Comparison of ENCODE assay signal across 12 mouse cellular contexts in genomic region chr15:80115256-80115655, GRCm38 (mm10). TPM values are rescaled to one million over a fixed set of nuclear protein-coding genes. Genes with fewer than 3 reads are reported as not detected.
A peak's percentile ranks its signal among the peaks of the same experiment; 100 is the strongest.
DNase-seq lines count a peak whose midpoint lies in the region; ATAC-seq lines count a peak whose summit lies in the region.
"Had no signal": no experiment of that assay in that cellular context is flagged by ENCODE, and none has a peak within 500 bp of the region (broad histone marks: within the 10 kb centered on the region; RNA-seq: fewer than 3 reads in every experiment).

No protein-coding gene starts in this region.

- peak overlapping the region; percentile 23 for H3K4me3 ChIP-seq in forebrain, embryonic 10.5 days
- no peak overlapping the region for H3K4me3 ChIP-seq in forebrain, embryonic 14.5 days (ENCODE audit: low read depth, low read length)
- H3K4me3 ChIP-seq in midbrain, embryonic 10.5 days = peak overlapping the region; percentile 36; the same call in 1 of the 2 replicates
- no peak overlapping the region for H3K4me3 ChIP-seq in midbrain, embryonic 16.5 days (ENCODE audit: low read depth, low read length)
- H3K4me3 ChIP-seq in limb, embryonic 10.5 days = peak overlapping the region; percentile 16; the same call in 1 of the 2 replicates

- no peaks in the 10 kb centered on the region for H3K27me3 ChIP-seq in forebrain, embryonic 10.5 days (ENCODE audit: poor library complexity, severe bottlenecking)
- no peaks in the 10 kb centered on the region for H3K27me3 ChIP-seq in forebrain, embryonic 14.5 days (replicated peaks; ENCODE audit: control insufficient read depth, insufficient read depth, low read length)
- H3K27me3 ChIP-seq in midbrain, embryonic 10.5 days (ENCODE audit: low read depth, poor library complexity, severe bottlenecking) = no peaks in the 10 kb centered on the region
- H3K27me3 ChIP-seq in midbrain, embryonic 16.5 days (ENCODE audit: control insufficient read depth, insufficient read depth, low read depth, low read length) = no peaks in the 10 kb centered on the region
- no peaks in the 10 kb centered on the region for H3K27me3 ChIP-seq in limb, embryonic 10.5 days (ENCODE audit: low read depth, poor library complexity, severe bottlenecking)

- no peak for ATAC-seq in forebrain, embryonic 14.5 days
- no peak for ATAC-seq in midbrain, embryonic 16.5 days
- no peak for ATAC-seq in erythroid progenitor cell, adult 5-6 weeks (replicated peaks; ENCODE audit: low FRiP score, poor library complexity, severe bottlenecking)

- H3K27ac ChIP-seq in forebrain, embryonic 10.5 days = peak overlapping the region; percentile 56
- no peak overlapping the region for H3K27ac ChIP-seq in forebrain, embryonic 14.5 days (ENCODE audit: low read depth, low read length)
- peak overlapping the region; percentile 49; the same call in 1 of the 2 replicates for H3K27ac ChIP-seq in midbrain, embryonic 10.5 days (replicated peaks)
- H3K27ac ChIP-seq in midbrain, embryonic 16.5 days (ENCODE audit: low read length) = no peak overlapping the region
- H3K27ac ChIP-seq in limb, embryonic 10.5 days = peak overlapping the region; percentile 5; the same call in 1 of the 2 replicates

- 70% methylated on average over 5 of the region's 5 CpGs for WGBS in forebrain, embryonic 10.5 days
- 66% methylated on average over 5 of the region's 5 CpGs for WGBS in forebrain, embryonic 14.5 days
- WGBS in midbrain, embryonic 10.5 days = 67% methylated on average over 5 of the region's 5 CpGs
- WGBS in midbrain, embryonic 16.5 days = 63% methylated on average over 5 of the region's 5 CpGs
- WGBS in limb, embryonic 10.5 days = 57% methylated on average over 5 of the region's 5 CpGs

- peaks cover 5% of the 10 kb centered on the region; the same call in 1 of the 2 replicates for H3K36me3 ChIP-seq in forebrain, embryonic 10.5 days (replicated peaks)
- peaks cover 12% of the 10 kb centered on the region for H3K36me3 ChIP-seq in forebrain, embryonic 14.5 days (ENCODE audit: control insufficient read depth, insufficient read depth, low read length)
- H3K36me3 ChIP-seq in midbrain, embryonic 10.5 days = peaks cover 3% of the 10 kb centered on the region; the same call in 1 of the 2 replicates
- peaks cover 26% of the 10 kb centered on the region for H3K36me3 ChIP-seq in midbrain, embryonic 16.5 days (ENCODE audit: control insufficient read depth, insufficient read depth, low read length)
- no peaks in the 10 kb centered on the region for H3K36me3 ChIP-seq in limb, embryonic 10.5 days

- peaks cover 4% of the 10 kb centered on the region; the same call in 1 of the 2 replicates for H3K9me3 ChIP-seq in forebrain, embryonic 10.5 days
- no peaks in the 10 kb centered on the region for H3K9me3 ChIP-seq in forebrain, embryonic 14.5 days (replicated peaks; ENCODE audit: control insufficient read depth, low read length)
- no peaks in the 10 kb centered on the region for H3K9me3 ChIP-seq in midbrain, embryonic 10.5 days (replicated peaks)
- no peaks in the 10 kb centered on the region for H3K9me3 ChIP-seq in midbrain, embryonic 16.5 days (replicated peaks; ENCODE audit: control insufficient read depth, low read length, poor library complexity, severe bottlenecking)
- no peaks in the 10 kb centered on the region for H3K9me3 ChIP-seq in limb, embryonic 10.5 days (replicated peaks)

- peaks cover 18% of the 10 kb centered on the region for H3K4me1 ChIP-seq in forebrain, embryonic 10.5 days
- no peaks in the 10 kb centered on the region for H3K4me1 ChIP-seq in forebrain, embryonic 14.5 days (ENCODE audit: control insufficient read depth, insufficient read depth, low read length)
- peaks cover 18% of the 10 kb centered on the region for H3K4me1 ChIP-seq in midbrain, embryonic 10.5 days
- no peaks in the 10 kb centered on the region for H3K4me1 ChIP-seq in midbrain, embryonic 16.5 days (ENCODE audit: control insufficient read depth, insufficient read depth, low read length)
- peaks cover 14% of the 10 kb centered on the region for H3K4me1 ChIP-seq in limb, embryonic 10.5 days

- H3K4me2 ChIP-seq in forebrain, embryonic 14.5 days (ENCODE audit: low read length) = no peak overlapping the region
- no peak overlapping the region for H3K4me2 ChIP-seq in midbrain, embryonic 16.5 days (ENCODE audit: low read length)

- no peak overlapping the region for H3K9ac ChIP-seq in forebrain, embryonic 14.5 days (ENCODE audit: low read length)
- H3K9ac ChIP-seq in midbrain, embryonic 16.5 days (ENCODE audit: low read depth, low read length) = no peak overlapping the region

- no peak for DNase-seq in forebrain, embryonic 10.5 days (ENCODE audit: extremely low spot score, low spot score)
- DNase-seq in forebrain, embryonic 14.5 days (ENCODE audit: low spot score) = no peak
- no peak for DNase-seq in midbrain, embryonic 10.5 days (ENCODE audit: low spot score)
- DNase-seq in limb, embryonic 10.5 days (ENCODE audit: low spot score) = no peak
- peak; percentile 47 for DNase-seq in testis, postnatal 10 days (ENCODE audit: low spot score)
- DNase-seq in spleen, postnatal 4 days (ENCODE audit: low spot score in 2 of 2) = no peak
- DNase-seq: B cell, adult 2 months; heart, adult 11 months; kidney, adult 2 months; lung, postnatal 14 days had no signal

RNA-seq across cellular contexts. Expression of gene Tab1, which starts 17.7 kb away (rescaled TPM):
- 40.8 and 42.8 TPM in 2 replicates for polyA plus RNA-seq in forebrain, embryonic 10.5 days (2016; fragmentation: Nextera tagmentation; extraction: Ambion mirVana)
- 33.1 and 36.6 TPM in 2 replicates for polyA plus RNA-seq in forebrain, embryonic 14.5 days (2014; fragmentation: Nextera tagmentation; extraction: Ambion mirVana)
- polyA plus RNA-seq in midbrain, embryonic 10.5 days (2016; fragmentation: Nextera tagmentation; extraction: Ambion mirVana) = 40.0 and 48.9 TPM in 2 replicates
- polyA plus RNA-seq in midbrain, embryonic 16.5 days (2015; fragmentation: Nextera tagmentation; extraction: Ambion mirVana) = 35.9 and 38.3 TPM in 2 replicates
- polyA plus RNA-seq in limb, embryonic 10.5 days (2016; fragmentation: Nextera tagmentation; extraction: Ambion mirVana) = 41.8 and 52.4 TPM in 2 replicates
- 8.6 and 9.2 TPM in 2 replicates for total RNA-seq in erythroid progenitor cell, adult 5-6 weeks (2015; ENCODE audit: low replicate concordance)
- total RNA-seq in erythroid progenitor cell, adult 5-6 weeks (2017; ENCODE audit: low replicate concordance) = 22.5 and 26.3 TPM in 2 replicates

RNA-seq across cellular contexts. Expression of gene Rpl3, which starts 23.6 kb away (rescaled TPM):
- 1,023 and 1,061 TPM in 2 replicates for polyA plus RNA-seq in forebrain, embryonic 10.5 days (2016; fragmentation: Nextera tagmentation; extraction: Ambion mirVana)
- 768 and 902 TPM in 2 replicates for polyA plus RNA-seq in forebrain, embryonic 14.5 days (2014; fragmentation: Nextera tagmentation; extraction: Ambion mirVana)
- polyA plus RNA-seq in midbrain, embryonic 10.5 days (2016; fragmentation: Nextera tagmentation; extraction: Ambion mirVana) = 866 and 996 TPM in 2 replicates
- polyA plus RNA-seq in midbrain, embryonic 16.5 days (2015; fragmentation: Nextera tagmentation; extraction: Ambion mirVana) = 524 and 548 TPM in 2 replicates
- 1,077 and 1,189 TPM in 2 replicates for polyA plus RNA-seq in limb, embryonic 10.5 days (2016; fragmentation: Nextera tagmentation; extraction: Ambion mirVana)
- 600 and 647 TPM in 2 replicates for total RNA-seq in erythroid progenitor cell, adult 5-6 weeks (2015; ENCODE audit: low replicate concordance)
- 701 and 821 TPM in 2 replicates for total RNA-seq in erythroid progenitor cell, adult 5-6 weeks (2017; ENCODE audit: low replicate concordance)

RNA-seq across cellular contexts. Expression of gene Syngr1, which starts 24.1 kb away (rescaled TPM):
- polyA plus RNA-seq in forebrain, embryonic 10.5 days (2016; fragmentation: Nextera tagmentation; extraction: Ambion mirVana) = 10.5 and 11.2 TPM in 2 replicates
- polyA plus RNA-seq in forebrain, embryonic 14.5 days (2014; fragmentation: Nextera tagmentation; extraction: Ambion mirVana) = 28.8 and 30.1 TPM in 2 replicates
- 7.3 and 7.7 TPM in 2 replicates for polyA plus RNA-seq in midbrain, embryonic 10.5 days (2016; fragmentation: Nextera tagmentation; extraction: Ambion mirVana)
- polyA plus RNA-seq in midbrain, embryonic 16.5 days (2015; fragmentation: Nextera tagmentation; extraction: Ambion mirVana) = 66.2 and 83.9 TPM in 2 replicates
- 1.4 and 3.2 TPM in 2 replicates for polyA plus RNA-seq in limb, embryonic 10.5 days (2016; fragmentation: Nextera tagmentation; extraction: Ambion mirVana)
- total RNA-seq in erythroid progenitor cell, adult 5-6 weeks (2015; ENCODE audit: low replicate concordance) = 19.1 and 20.1 TPM in 2 replicates
- total RNA-seq in erythroid progenitor cell, adult 5-6 weeks (2017; ENCODE audit: low replicate concordance) = 3.6 and 16.7 TPM in 2 replicates

RNA-seq across cellular contexts. Expression of gene Mgat3, which starts 58.3 kb away (rescaled TPM):
- 5.1 and 5.9 TPM in 2 replicates for polyA plus RNA-seq in forebrain, embryonic 10.5 days (2016; fragmentation: Nextera tagmentation; extraction: Ambion mirVana)
- 11.7 and 12.5 TPM in 2 replicates for polyA plus RNA-seq in forebrain, embryonic 14.5 days (2014; fragmentation: Nextera tagmentation; extraction: Ambion mirVana)
- polyA plus RNA-seq in midbrain, embryonic 10.5 days (2016; fragmentation: Nextera tagmentation; extraction: Ambion mirVana) = 5.9 and 7.8 TPM in 2 replicates
- 14.1 and 15.2 TPM in 2 replicates for polyA plus RNA-seq in midbrain, embryonic 16.5 days (2015; fragmentation: Nextera tagmentation; extraction: Ambion mirVana)
- 4.0 and 5.3 TPM in 2 replicates for polyA plus RNA-seq in limb, embryonic 10.5 days (2016; fragmentation: Nextera tagmentation; extraction: Ambion mirVana)
- total RNA-seq in erythroid progenitor cell, adult 5-6 weeks (2015; ENCODE audit: low replicate concordance) = not detected in 2 replicates
- total RNA-seq in erythroid progenitor cell, adult 5-6 weeks (2017; ENCODE audit: low replicate concordance) = not detected in 2 replicates

Comparison
In these comparisons a context has a peak if more than half of its experiments do, and no peak if none do; other contexts are left out.
1. H3K27ac ChIP-seq: peak in forebrain, embryonic 10.5 days (single experiment), midbrain, embryonic 10.5 days (single experiment) and limb, embryonic 10.5 days (single experiment); none in forebrain, embryonic 14.5 days (single experiment) and midbrain, embryonic 16.5 days (single experiment).
2. H3K4me3 ChIP-seq: peak in forebrain, embryonic 10.5 days (single experiment), midbrain, embryonic 10.5 days (single experiment) and limb, embryonic 10.5 days (single experiment); none in forebrain, embryonic 14.5 days (single experiment) and midbrain, embryonic 16.5 days (single experiment).